Mouse (Mus musculus) retina, postnatal 7 days (tissue): ENCODE measurements at regions not wholly inside any gene's neighbourhood (a gene's known extent, or its start where the extent isn't known, plus 50 kb on each side); places are given as distances from the start of the nearest gene placed in this dataset.
"Not testable (repeated sequence)": the region's sequence is repeated elsewhere in the genome, so short reads cannot be mapped to it uniquely, and the experiment has no call there.

ENCODE experiments used
- DNase-seq: peaks from one replicate; pipeline ENCODE4 v3.0.0-alpha.2; 2012; ENCODE audit warnings: low read depth, low spot score

DNA sequence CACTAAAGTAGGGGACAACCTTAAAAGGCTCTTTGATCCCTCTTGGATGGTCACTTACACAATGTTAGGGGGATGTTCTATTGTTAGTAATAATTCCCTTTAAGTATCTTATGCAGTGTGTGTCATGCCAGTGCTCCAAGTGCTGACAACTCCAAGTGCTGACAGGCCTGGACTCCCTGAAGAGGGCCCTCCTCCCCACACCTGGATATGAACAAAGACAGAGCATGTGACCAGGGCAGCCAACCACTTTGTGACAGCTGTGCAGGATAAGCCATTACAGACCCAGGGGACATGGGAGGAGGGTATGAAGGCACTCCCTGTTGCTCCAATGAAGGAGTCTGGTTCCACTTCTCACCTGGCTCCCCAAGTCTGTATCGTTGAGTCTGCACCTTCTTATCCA is 224.7 kb downstream of the Adamts15 start:
- no peak for DNase-seq

DNA sequence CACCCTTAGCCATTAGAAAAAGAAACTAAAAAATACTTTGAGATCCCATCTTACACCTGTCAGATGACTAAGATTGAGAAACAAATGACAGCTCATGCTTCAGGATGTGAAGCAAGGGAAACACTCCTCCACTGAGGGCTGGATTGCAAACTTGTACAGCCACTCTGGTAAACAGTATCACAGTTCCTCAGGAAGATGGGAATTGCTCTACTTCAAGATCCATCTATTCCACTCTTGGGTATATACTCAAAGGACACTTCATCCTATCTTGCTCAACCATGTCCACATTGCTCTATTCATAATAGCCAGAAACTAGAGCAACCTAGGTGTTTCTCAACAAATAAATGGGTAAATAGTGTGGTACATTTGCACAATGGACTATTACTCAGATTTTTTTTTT is 241.2 kb downstream of the Snx19 start:
- no peak for DNase-seq

DNA sequence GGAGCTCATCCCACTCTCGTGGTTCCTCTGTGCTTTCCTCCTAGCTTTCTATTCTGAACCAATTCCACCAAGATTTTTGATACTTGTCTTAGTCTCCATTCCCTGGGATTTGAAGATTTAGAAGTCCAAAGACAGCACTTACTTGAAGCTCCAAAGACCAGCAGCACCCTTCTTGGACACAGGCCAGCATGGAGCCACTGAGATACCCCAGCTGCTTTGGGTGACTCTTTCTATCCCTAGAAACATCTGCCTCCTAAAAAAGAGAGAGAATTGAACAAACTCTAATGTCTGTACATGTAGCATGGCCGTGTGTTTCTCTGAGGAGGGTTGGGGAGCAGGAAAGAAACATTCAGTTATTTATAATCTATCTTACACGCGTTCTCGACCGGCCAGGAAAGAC is 235.5 kb downstream of the Snx19 start:
- no peak for DNase-seq

DNA sequence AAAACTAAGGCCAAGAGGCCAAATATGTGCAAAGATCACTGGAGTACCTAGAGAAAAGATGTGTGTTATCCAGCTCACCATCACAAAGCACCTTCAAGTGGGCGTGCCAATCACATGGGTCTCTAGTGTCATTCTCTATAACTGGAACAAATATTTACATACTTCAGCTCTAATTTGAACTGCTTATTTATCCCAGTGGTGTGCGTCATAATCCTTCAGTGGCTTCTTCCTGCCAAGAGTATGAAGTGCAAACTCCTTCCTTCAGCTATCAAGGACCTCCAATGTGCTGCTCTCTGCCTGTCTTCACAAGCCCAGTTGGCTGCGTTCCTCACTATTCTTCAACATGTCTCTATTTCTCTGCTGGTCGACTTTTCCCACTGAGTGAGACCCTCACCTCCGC is 227.1 kb downstream of the Snx19 start:
- DNase-seq, result no peak

DNA sequence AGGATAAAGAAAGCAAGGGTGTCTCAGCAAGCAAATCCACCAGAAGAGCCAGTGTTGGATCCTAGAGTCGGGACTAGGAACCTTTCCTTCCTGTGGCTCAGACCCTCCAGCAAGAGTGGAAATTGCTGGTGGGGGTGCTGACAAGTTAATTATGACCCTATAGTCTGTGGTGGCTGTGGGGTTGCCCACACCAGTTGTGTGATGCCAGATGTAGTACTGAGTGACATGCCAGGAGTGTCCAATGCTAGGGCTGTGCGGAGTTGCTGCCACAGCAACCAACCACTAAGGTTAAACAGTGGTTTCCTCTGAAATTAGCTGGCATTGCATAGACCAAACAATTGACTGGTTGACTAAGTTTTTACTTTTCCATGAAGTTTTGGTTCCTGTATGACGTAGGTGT is 226.3 kb downstream of the Snx19 start:
- DNase-seq, result no peak

DNA sequence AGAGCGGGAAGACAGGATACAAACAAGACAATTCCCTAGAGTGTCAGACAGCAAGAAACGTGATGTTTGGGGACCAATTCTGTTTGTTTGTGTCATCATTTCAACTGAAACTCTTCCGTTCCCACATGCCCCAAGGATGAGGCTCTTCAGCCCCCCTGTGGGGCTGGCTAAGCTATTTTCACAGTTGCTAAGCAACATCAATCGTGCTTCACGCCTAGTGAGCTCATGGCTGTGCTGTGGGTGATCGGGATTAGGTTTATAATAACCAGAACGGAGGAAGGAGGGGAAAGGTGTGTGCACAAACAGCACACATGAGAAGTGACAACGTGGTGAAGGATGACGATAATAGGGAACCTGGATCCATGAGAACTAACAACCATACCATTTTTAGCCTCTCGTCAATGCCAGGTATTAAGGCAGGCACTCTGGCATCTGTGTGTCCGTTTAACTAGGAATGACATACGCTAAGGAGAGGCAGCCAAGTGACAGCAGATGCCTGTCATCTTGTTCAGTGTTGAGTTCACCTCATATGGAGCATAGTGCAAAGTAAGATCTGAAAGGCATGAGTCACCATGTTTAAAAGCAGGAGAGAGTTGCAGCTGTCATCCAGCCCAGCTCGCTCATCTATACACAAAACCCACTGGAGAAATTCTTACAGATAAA is 222.6 kb downstream of the Snx19 start:
- peak; percentile 3 for DNase-seq

DNA sequence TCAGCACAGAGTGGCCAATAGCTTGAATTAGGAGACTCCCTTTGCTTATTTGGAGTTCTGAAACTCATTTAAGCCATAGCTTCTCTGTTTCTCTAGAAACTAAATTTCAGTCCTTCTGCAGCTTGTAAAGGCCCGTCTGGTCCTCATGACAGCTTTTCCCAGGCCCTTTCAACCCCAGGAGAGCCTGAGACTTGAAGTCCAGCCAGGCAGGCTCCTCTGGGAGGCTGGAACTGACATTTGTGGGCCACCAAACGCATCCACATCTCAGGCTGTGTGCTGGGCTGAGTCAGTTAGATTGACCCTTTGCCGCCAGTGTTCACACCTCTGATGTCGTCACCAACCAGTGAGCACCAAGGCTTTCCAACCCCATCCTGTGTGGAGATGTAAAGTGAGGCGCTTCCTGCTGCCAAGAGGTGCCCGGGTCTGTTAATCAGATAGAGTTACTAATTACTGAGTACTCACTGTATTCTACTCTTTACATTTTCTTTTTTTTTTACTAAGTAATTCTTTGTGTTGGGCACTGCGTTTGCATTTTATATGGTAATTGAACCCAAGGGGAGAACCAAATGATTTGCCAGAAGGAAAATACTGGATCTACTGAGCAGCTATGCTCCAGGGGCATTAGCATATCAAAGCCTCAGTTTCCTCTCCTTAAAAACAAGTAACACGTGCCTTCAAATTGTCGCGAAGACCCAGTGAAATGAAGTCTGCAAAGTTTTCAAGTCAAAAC is 207.0 kb downstream of the Snx19 start:
- no peak for DNase-seq

DNA sequence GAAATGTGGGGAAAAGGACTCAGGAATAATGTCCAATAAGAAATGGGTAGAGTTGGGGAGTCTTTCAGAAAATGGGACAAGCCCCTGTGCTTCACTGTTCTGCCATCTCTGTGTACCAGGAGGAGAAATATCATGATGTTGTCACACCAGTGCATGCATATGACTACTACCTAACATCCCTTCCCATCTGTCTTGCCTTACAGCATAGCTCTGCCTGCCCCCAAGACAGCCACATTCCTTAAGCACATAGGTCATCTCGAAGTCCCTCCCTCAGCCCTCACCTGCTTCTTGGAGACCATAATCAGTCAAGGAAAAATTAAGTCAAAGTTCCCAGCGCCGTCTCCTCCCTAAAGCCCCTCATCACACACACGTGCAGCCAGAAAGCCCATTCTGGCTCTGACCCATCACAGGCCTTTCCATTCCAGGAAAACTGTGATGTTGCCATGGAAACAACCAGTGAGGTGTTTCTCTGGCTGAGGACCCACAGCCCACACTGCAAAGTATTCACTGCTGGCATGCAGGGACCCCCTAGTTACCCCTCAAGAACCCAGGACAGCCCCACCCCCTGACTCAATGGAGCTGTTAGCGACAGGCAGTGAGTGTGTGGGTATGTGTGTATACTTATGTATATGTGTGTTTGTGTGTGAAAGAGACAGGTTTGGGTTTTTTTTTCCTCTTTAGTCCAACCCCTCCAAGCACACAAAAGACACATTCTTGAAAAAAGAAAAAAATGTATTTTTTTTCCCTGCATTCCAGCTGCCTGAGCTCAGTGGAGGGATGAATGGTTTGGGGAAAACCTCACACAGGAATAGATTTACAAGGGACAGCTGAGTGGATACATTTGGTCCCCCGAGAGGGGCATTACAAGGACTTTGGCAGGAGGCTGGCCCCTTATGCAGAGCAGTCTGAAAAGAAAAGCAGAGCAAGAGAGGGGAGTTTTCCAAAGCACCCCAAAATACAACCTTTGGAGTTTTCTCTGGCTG is 205.5 kb downstream of the Snx19 start:
- no peak for DNase-seq

DNA sequence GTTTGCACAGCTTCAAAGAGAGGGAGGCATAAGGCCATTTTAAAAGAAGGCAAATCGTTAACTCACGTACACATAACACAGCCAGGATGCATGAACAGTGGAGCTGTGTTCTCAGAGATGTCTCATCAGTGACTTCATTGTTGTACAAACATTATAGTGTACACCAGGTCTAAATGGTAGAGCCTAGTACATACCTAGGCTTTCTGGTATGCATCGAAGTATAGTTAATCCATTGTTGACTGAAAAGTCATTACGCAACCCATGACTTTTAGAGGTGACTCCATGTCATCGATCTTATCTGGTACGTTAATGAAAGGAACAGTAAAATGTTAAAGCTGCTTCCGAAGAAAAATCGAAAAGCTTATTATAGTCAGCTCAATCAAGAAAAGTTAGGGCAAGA is 198.7 kb downstream of the Snx19 start:
- DNase-seq, result no peak

DNA sequence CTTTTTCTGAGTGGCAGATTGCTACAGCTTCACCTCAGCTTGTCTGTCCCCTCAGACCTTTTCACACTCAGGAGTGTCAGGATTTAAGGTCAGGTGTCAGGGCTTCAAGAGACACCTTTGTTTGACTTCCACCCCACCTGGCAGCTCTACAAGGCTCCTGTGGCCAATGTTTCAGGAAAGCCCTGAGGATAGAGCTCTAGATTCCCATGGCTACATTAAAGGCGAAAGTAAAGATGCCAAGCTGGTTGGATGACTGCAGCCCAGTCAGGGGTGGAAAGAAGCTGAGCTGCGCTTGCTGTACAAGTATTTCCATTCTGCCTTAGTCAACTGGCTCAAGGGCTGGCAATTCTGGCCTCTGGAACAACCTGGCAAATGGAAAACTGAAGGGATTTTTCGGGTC is 198.2 kb downstream of the Snx19 start:
- no peak for DNase-seq

DNA sequence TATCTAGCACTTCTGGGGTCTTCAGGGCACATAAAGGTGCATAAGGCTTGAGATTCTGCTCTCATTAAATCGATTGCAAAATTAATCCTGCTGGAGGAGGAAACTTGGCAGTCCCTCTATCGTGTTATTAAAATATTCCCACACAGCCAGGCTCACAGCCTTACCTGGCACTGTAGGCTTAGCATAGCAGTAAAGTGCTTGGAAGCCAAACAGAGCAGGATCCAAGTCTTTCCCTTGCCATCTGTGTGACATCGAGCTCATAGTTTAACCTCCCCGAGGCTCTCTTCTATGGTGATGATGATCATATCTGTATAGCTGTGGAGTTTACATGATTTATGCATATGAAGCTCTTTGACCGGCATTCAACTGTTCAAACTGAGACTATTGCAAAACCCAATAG is 197.6 kb downstream of the Snx19 start:
- no peak for DNase-seq

DNA sequence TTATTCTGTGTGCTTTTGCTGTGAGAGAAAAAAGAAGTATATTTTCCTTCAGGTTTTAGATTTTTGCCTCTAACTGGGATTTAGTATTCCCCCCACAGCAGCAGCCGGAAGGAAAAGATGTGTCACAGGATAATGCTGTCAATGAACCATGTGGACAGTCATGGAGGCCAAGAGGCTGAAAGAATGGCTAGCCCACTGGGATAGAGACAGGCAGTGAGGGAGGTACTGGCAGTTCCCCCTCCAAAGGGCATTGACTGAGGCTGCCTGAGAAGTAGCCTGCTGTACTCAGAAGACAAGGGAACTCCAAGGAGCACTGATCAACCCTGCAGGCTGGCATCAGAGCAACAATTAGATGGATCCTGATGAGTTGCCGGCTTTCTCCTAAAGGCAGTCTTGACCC is 192.4 kb downstream of the Snx19 start:
- DNase-seq, result no peak

DNA sequence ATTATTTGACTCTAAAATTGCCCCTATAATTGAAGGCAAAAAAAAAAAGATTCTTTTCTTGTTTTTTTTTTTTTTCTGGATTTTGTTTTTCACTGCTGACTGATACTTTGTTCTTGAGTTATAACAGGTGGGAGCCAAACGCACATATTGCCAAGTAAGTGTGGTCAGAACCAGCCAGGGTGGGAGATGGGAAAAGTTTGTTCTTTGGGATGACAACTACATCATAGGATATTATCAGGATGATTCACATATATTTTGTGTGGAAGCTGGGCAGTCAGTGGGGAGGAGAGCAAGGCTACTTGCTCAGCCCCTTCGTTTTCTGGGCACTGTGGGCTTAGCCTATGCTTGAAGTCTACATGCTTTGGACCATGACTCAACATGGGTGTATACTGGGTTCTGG is 191.3 kb downstream of the Snx19 start:
- no peak for DNase-seq

DNA sequence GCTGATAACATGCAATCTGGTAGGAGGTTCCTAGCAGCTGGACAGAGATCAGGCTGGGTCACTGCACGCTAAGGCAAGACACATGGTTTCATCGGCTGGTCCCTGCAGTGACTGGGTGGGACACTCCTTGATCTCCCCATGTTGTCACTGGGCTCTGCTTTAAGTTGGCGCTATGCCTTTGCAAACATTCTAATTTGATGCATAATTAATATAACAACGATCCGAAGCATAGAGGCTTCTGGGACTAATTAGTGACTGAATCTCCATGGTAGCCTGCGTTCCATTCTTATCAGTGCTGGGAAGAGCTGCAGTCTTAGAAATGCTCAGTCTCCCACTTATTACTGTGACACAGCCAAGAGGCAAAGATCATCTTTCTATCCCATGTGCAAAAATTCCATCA is 186.8 kb downstream of the Snx19 start:
- DNase-seq, result no peak

DNA sequence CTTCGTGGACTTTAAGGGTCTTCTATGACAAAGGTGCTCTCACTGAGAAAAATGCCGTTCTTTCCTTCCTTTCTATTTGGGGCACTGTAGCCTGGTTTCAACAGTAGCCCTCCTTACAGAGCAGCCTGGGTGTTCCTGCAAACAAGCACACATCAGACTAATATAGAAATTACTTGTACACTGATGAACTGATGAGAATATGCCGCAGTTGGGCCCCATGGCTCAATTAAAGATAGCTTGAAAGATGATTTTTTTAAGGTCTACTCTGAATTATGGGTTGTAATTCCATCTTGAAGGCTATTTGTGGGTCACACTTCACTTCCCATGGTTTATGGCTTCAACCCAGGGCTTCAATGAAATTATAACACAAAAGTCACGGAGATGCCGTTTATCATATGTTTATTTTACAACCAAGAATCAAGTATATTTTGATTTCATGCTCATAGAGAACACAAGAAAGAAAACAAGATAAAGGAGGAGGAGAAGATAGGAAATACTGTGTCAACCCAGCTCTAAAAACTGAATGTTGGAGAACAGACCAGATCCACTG is 186.2 kb downstream of the Snx19 start:
- DNase-seq, result no peak

DNA sequence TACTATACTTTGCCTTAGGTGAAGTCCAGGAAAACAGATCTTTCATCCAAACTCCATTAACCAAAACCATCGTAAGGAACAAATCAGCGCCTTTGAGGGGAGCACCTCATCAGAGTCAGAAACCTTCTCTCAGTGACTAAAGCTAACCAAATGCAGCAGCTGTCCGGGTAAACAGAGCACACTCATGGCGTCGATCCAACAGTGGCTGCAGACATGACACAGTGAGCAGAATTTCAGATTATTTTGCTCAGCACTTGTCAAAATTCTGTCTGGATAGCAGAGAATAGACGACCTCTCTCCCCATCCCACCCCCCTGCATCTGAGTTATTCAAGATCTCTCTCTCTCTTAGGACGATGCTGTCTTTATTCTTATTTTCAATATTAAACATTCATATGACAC is 183.4 kb downstream of the Snx19 start:
- no peak for DNase-seq

DNA sequence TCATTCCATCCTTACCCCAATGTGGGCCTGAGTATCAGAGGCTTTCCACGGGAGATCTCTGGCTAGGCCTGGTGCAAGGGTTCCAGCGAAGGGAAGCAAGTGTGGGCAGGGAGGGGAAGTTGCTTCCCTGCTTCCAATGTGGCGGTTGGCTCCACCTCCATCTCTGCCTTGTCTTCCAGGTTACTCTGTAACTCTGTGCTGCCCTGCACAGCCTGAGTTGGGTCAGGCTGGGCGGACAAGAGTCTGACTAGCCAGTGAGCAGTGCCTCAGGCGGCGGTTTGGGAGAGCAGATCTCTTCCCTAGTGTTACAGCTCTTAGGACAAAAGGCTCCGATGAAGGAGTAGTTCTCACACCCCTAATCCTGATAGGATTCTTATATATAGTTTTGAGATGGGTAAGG is 172.8 kb downstream of the Snx19 start:
- DNase-seq, result no peak

DNA sequence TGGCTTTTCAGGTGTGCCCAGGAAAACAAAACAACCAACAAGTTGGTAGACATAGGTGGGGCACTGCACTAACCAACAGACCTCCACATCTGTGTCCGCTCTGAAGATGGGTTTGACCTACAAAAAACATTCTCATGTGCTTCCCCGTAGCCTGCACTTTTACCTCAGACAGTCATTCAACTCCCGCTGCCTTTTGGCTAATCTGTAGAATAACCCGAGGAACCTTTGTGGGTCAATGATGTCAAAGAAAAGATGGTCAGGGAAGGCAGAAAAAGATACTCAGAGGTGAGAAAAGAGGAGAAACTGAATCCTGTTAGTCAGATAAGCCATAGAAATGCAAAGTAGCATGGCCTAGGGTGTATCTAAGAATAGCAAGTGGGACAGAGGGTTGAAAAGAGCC is 170.8 kb downstream of the Snx19 start:
- DNase-seq, result no peak

DNA sequence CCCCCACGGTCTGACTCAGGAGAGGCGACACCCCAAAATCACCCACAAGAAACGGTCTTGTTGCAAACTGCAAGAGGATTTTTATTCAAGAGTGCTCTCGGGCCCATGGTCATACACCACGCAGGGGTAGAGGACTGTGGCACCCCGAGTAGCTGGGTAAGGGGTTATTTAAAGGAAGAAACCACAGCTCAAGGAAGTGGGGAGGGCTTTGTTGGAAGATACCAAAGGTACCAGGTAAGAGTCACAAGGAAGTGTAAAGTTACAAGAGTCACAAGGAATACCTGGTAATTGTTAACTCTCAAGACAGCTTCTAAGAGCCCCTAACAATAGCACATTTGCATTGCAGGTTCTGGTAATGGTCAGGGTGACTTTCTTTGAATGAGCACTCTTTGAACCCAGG is 170.2 kb downstream of the Snx19 start:
- DNase-seq, result not testable (repeated sequence)

DNA sequence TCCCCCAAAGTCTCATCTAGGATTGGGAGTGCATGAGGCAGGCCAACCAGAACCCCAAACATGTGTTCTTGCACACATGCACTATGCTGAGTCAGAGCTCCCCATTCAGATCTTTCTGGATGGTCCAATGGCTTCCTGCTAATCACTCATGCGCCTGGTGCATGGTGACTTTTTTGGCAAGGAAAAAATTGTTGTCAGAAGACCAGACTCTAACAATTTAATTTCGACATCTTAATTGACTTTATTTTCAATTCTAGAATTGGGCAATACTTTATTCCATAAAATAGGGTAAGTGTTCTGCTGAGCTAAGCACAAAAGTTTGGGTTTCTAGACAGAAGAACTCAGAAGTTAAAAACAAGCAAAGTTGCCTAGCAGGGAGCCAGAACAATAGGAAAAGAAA is 165.7 kb downstream of the Snx19 start:
- no peak for DNase-seq

DNA sequence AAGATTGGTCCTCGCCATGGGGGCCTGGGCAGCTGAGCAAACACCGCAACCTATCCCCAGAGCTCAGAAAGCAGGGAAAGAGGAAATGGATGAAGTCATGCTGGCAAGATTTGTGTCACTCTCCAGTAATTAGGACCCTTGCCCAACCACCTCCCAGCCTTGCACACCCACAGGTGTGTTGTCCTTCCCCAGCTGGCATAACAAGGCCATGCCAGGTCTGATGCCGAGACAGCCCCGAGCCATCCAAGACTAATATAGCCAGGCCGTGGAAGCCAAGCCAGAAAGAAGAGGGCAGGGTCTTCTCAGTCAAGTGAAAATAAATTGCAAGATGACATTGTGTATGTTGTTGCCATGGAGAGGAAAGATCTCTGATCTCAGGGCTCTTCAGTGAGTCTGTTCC is 164.3 kb downstream of the Snx19 start:
- no peak for DNase-seq

DNA sequence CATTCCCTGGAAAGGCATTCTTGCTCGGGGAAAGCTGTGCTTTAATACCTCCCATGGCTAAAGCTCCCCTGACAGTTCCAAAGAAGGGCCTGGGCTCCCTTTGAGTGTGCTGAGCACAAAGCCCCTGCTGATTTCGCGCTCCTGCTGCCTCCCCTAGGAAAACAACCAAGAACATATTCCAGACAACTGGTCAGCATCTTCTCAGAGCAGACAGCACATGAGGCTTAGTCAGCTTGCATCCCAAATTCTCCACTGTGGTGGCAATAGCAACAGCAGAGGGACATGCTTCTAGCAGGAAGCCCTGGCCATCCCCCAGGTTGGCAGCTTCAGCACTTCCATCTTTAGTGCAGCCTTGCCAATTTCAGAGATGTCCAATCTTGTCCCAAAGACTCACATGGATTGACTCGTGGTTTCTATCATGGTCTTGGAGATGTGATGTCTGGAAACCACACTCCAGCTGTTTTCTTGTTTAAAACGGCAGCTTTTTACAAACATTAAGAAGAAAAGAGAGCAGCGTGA is 163.8 kb downstream of the Snx19 start:
- no peak for DNase-seq
